Mouse (Mus musculus): Measurements from ENCODE around the gene Ndufaf3. TPM values are rescaled to one million over a fixed set of nuclear protein-coding genes. Genes with fewer than 3 reads are reported as not detected.

The Ndufaf3 gene
- total and polyA plus RNA-seq, 2 experiments from 2014 or later, result 56.9 to 93.8 TPM

- Histone ChIP-seq H3K36me3 (ENCODE audit: insufficient read depth, low read length) (peaks cover 44% of the 10 kb centered on the region), H3K9ac (replicated peaks; ENCODE audit: low read length, poor library complexity, severe bottlenecking) (no peak overlapping the region), H3K27ac (ENCODE audit: low read depth, low read length) (no peak overlapping the region), H3K4me1 (ENCODE audit: insufficient read depth, low read length) (no peaks in the 10 kb centered on the region), H3K4me2 (ENCODE audit: low read depth, low read length, poor library complexity, severe bottlenecking) (no peak overlapping the region), H3K27me3 (ENCODE audit: insufficient read depth, low read length) (no peaks in the 10 kb centered on the region), H3K4me3 (ENCODE audit: low read depth, low read length) (no peak overlapping the region), H3K9me3 (ENCODE audit: low read length) (no peaks in the 10 kb centered on the region)
- ATAC-seq (ENCODE audit: low FRiP score) (no peak), DNase-seq (ENCODE audit: low spot score) (no peak)
- 93% methylated on average over 1 of the region's 1 CpGs for WGBS
- TF ChIP-seq CTCF (IDR thresholded peaks at IDR 0.05), result no peak
Observed at GRCm38 (mm10) chr9:108531496-108531895, 35.7 kb downstream of the Ndufaf3 start.

GRCm38 (mm10) chr9:108530954-108531353 is 36.3 kb downstream of the Ndufaf3 start:
- ATAC-seq (ENCODE audit: low FRiP score) (no peak), DNase-seq (ENCODE audit: low spot score) (no peak)
- no peaks in the 10 kb centered on the region for H3K9me3 ChIP-seq (ENCODE audit: low read length)
- peaks cover 39% of the 10 kb centered on the region for H3K36me3 ChIP-seq (ENCODE audit: insufficient read depth, low read length)
- WGBS, result 82% methylated on average over 1 of the region's 1 CpGs
- no peak overlapping the region for H3K9ac ChIP-seq (replicated peaks; ENCODE audit: low read length, poor library complexity, severe bottlenecking)
- no peak for TF ChIP-seq CTCF (IDR thresholded peaks at IDR 0.05)
- H3K4me2 ChIP-seq (ENCODE audit: low read depth, low read length, poor library complexity, severe bottlenecking), result no peak overlapping the region
- no peaks in the 10 kb centered on the region for H3K4me1 ChIP-seq (ENCODE audit: insufficient read depth, low read length)
- H3K27ac ChIP-seq (ENCODE audit: low read depth, low read length), result no peak overlapping the region
- no peak overlapping the region for H3K4me3 ChIP-seq (ENCODE audit: low read depth, low read length)
- H3K27me3 ChIP-seq (ENCODE audit: insufficient read depth, low read length), result no peaks in the 10 kb centered on the region

- ATAC-seq (ENCODE audit: low FRiP score), result no peak
- H3K4me1 ChIP-seq (ENCODE audit: insufficient read depth, low read length), result no peaks in the 10 kb centered on the region
- 80% methylated on average over 3 of the region's 3 CpGs for WGBS
- H3K36me3 ChIP-seq (ENCODE audit: insufficient read depth, low read length), result peaks cover 10% of the 10 kb centered on the region; the same call in 1 of the 2 replicates
- H3K9ac ChIP-seq (replicated peaks; ENCODE audit: low read length, poor library complexity, severe bottlenecking), result no peak overlapping the region
- H3K4me3 ChIP-seq (ENCODE audit: low read depth, low read length), result no peak overlapping the region
- no peak overlapping the region for H3K27ac ChIP-seq (ENCODE audit: low read depth, low read length)
- H3K4me2 ChIP-seq (ENCODE audit: low read depth, low read length, poor library complexity, severe bottlenecking), result no peak overlapping the region
- TF ChIP-seq CTCF (IDR thresholded peaks at IDR 0.05), result no peak
- no peaks in the 10 kb centered on the region for H3K9me3 ChIP-seq (ENCODE audit: low read length)
- H3K27me3 ChIP-seq (ENCODE audit: insufficient read depth, low read length), result no peaks in the 10 kb centered on the region
- DNase-seq (ENCODE audit: low spot score), result no peak
Observed at GRCm38 (mm10) chr9:108525400-108525799, 41.8 kb downstream of the Ndufaf3 start.

- Histone ChIP-seq H3K9me3 (ENCODE audit: low read length) (no peaks in the 10 kb centered on the region), H3K4me1 (ENCODE audit: insufficient read depth, low read length) (peaks cover 10% of the 10 kb centered on the region; the same call in 1 of the 2 replicates), H3K4me3 (ENCODE audit: low read depth, low read length) (no peak overlapping the region), H3K27me3 (ENCODE audit: insufficient read depth, low read length) (no peaks in the 10 kb centered on the region), H3K4me2 (ENCODE audit: low read depth, low read length, poor library complexity, severe bottlenecking) (no peak overlapping the region), H3K9ac (replicated peaks; ENCODE audit: low read length, poor library complexity, severe bottlenecking) (no peak overlapping the region), H3K36me3 (ENCODE audit: insufficient read depth, low read length) (no peaks in the 10 kb centered on the region), H3K27ac (ENCODE audit: low read depth, low read length) (no peak overlapping the region)
- ATAC-seq (ENCODE audit: low FRiP score) (no peak), DNase-seq (ENCODE audit: low spot score) (no peak)
- no peak for TF ChIP-seq CTCF (IDR thresholded peaks at IDR 0.05)
- WGBS, result 97% methylated on average over 4 of the region's 4 CpGs
Observed at GRCm38 (mm10) chr9:108523341-108523740, 43.9 kb downstream of the Ndufaf3 start.

GRCm38 (mm10) chr9:108521604-108522003 is 45.6 kb downstream of the Ndufaf3 start:
- ATAC-seq (ENCODE audit: low FRiP score) (no peak), DNase-seq (ENCODE audit: low spot score) (no peak)
- H3K27ac ChIP-seq (ENCODE audit: low read depth, low read length), result no peak overlapping the region
- H3K36me3 ChIP-seq (ENCODE audit: insufficient read depth, low read length), result no peaks in the 10 kb centered on the region
- no peaks in the 10 kb centered on the region for H3K27me3 ChIP-seq (ENCODE audit: insufficient read depth, low read length)
- H3K4me3 ChIP-seq (ENCODE audit: low read depth, low read length), result no peak overlapping the region
- 83% methylated on average over 2 of the region's 2 CpGs for WGBS
- no peak for TF ChIP-seq CTCF (IDR thresholded peaks at IDR 0.05)
- peaks cover 10% of the 10 kb centered on the region; the same call in 1 of the 2 replicates for H3K4me1 ChIP-seq (ENCODE audit: insufficient read depth, low read length)
- H3K9me3 ChIP-seq (ENCODE audit: low read length), result no peaks in the 10 kb centered on the region
- no peak overlapping the region for H3K4me2 ChIP-seq (ENCODE audit: low read depth, low read length, poor library complexity, severe bottlenecking)
- H3K9ac ChIP-seq (replicated peaks; ENCODE audit: low read length, poor library complexity, severe bottlenecking), result no peak overlapping the region

GRCm38 (mm10) chr9:108517931-108518332 is 49.3 kb downstream of the Ndufaf3 start:
- DNase-seq (ENCODE audit: low spot score), result peak; percentile 70
- peak overlapping the region; percentile 93 for H3K4me3 ChIP-seq (ENCODE audit: low read depth, low read length)
- H3K9ac ChIP-seq (replicated peaks; ENCODE audit: low read length, poor library complexity, severe bottlenecking), result peak overlapping the region; percentile 86
- TF ChIP-seq CTCF (IDR thresholded peaks at IDR 0.05), result no peak
- H3K27ac ChIP-seq (ENCODE audit: low read depth, low read length), result peak overlapping the region; percentile 99
- peaks cover 19% of the 10 kb centered on the region for H3K36me3 ChIP-seq (ENCODE audit: insufficient read depth, low read length)
- no peaks in the 10 kb centered on the region for H3K9me3 ChIP-seq (ENCODE audit: low read length)
- peak overlapping the region; percentile 66 for H3K4me2 ChIP-seq (ENCODE audit: low read depth, low read length, poor library complexity, severe bottlenecking)
- no peaks in the 10 kb centered on the region for H3K27me3 ChIP-seq (ENCODE audit: insufficient read depth, low read length)
- H3K4me1 ChIP-seq (ENCODE audit: insufficient read depth, low read length), result peaks cover 15% of the 10 kb centered on the region; the same call in 1 of the 2 replicates
- WGBS, result under 1% methylated on average over 13 of the region's 13 CpGs
- ATAC-seq (ENCODE audit: low FRiP score), result 0 out of 2 replicates have a peak, but pooled peaks have one; percentile 22
